Mouse (Mus musculus): ENCODE measurements around the gene Mcat. TPM values are rescaled to one million over a fixed set of nuclear protein-coding genes. Genes with fewer than 3 reads are reported as not detected.

Mcat gene
- 10 to 100 TPM; 31.1 to 41.3 TPM for total RNA-seq (2021)
- long read RNA-seq, experiment 1, transcript Mcat-201 (4 exons, 1,917 nt): major isoform, 61 of 66 reads
- long read RNA-seq, experiment 1, partial matches to known transcripts: 0 of 66 reads
- long read RNA-seq, experiment 1, other reads (novel, unspliced or antisense): 4 of 66 reads
- long read RNA-seq, experiment 2, transcript Mcat-201 (4 exons, 1,917 nt): major isoform, 162 of 178 reads
- long read RNA-seq, experiment 2, partial matches to known transcripts: 2 of 178 reads
- long read RNA-seq, experiment 2, other reads (novel, unspliced or antisense): 13 of 178 reads

- peak; percentile 78 to 79 for DNase-seq (ENCODE audit: low spot score in 2 of 2)
Measured at GRCm38 (mm10) chr15:83563327-83563856, at the start of gene Mcat, which contains the start of gene Tspo. TSS of gene Mcat (minus strand) at chr15:83563787. TSS of gene Tspo (plus strand) at chr15:83563592.

- DNase-seq (ENCODE audit: low spot score in 2 of 2): peak; percentile 65 to 70
Measured at GRCm38 (mm10) chr15:83607115-83607802, 43.7 kb upstream of the Mcat start.

- DNase-seq (ENCODE audit: low spot score in 2 of 2): no peak
Measured at GRCm38 (mm10) chr15:83606700-83607099, 43.1 kb upstream of the Mcat start.

- no peak for DNase-seq (ENCODE audit: low spot score in 2 of 2)
Measured at GRCm38 (mm10) chr15:83606216-83606615, 42.6 kb upstream of the Mcat start.

GRCm38 (mm10) chr15:83603426-83603825 is 39.8 kb upstream of the Mcat start:
- no peak for DNase-seq (ENCODE audit: low spot score in 2 of 2)

- DNase-seq (ENCODE audit: low spot score in 2 of 2): no peak
Measured at GRCm38 (mm10) chr15:83603046-83603396, 39.4 kb upstream of the Mcat start.

GRCm38 (mm10) chr15:83602372-83603045 is 38.9 kb upstream of the Mcat start:
- no peak for DNase-seq (ENCODE audit: low spot score in 2 of 2)

- DNase-seq (ENCODE audit: low spot score in 2 of 2): no peak
Measured at GRCm38 (mm10) chr15:83601185-83601584, 37.6 kb upstream of the Mcat start.

- DNase-seq (ENCODE audit: low spot score in 2 of 2): no peak
Measured at GRCm38 (mm10) chr15:83596833-83597232, 33.2 kb upstream of the Mcat start.

GRCm38 (mm10) chr15:83595364-83595711 is 31.8 kb upstream of the Mcat start:
- DNase-seq (ENCODE audit: low spot score in 2 of 2): no peak

GRCm38 (mm10) chr15:83594513-83595363 is 31.2 kb upstream of the Mcat start, which contains the start of gene Ttll12:
TSS of gene Ttll12 (minus strand) at chr15:83595157.
- peak; percentile 92 to 94 for DNase-seq (ENCODE audit: low spot score in 2 of 2)

- no peak for DNase-seq (ENCODE audit: low spot score in 2 of 2)
Measured at GRCm38 (mm10) chr15:83593702-83594512, 30.3 kb upstream of the Mcat start.

- no peak for DNase-seq (ENCODE audit: low spot score in 2 of 2)
Measured at GRCm38 (mm10) chr15:83593189-83593585, 29.6 kb upstream of the Mcat start.

- no peak for DNase-seq (ENCODE audit: low spot score in 2 of 2)
Measured at GRCm38 (mm10) chr15:83592260-83593188, 28.9 kb upstream of the Mcat start.

- no peak for DNase-seq (ENCODE audit: low spot score in 2 of 2)
Measured at GRCm38 (mm10) chr15:83591758-83592157, 28.2 kb upstream of the Mcat start.

GRCm38 (mm10) chr15:83590841-83591240 is 27.3 kb upstream of the Mcat start:
- DNase-seq (ENCODE audit: low spot score in 2 of 2): no peak

GRCm38 (mm10) chr15:83584741-83585220 is 21.2 kb upstream of the Mcat start:
- no peak for DNase-seq (ENCODE audit: low spot score in 2 of 2)

GRCm38 (mm10) chr15:83583419-83584156 is 20.0 kb upstream of the Mcat start:
- DNase-seq (ENCODE audit: low spot score in 2 of 2): peak; percentile 60 to 65

All from adrenal gland, adult 18-20 months (tissue).